Mouse (Mus musculus): ENCODE data around the gene Ly6g5b.

Ly6g5b gene

GRCm38 (mm10) chr17:35104754-35105153, 10.5 kb downstream of the Ly6g5b start:
- DNase-seq, result no peak

DNA sequence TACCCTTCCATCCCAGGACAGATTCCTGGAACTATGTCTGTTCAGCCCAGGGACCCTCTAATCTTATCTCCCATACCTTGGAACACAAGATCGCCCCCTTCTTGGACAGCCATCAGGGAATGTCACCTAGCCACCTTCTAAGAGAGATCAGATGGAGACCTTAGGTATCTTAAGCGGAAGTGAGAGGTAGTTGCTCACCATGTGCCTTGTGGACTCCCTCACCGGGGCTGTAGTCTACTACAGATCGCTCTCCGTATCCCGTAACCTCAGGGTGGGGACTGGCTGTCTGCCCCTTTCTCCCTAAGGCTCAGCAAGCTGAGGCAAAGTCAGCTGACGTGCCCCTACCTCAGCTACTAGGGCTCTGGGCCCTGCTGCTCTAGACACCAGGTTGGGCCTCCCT, 11.1 kb downstream of the Ly6g5b start:
- DNase-seq, result no peak

- DNase-seq, result no peak
These were observed 12.0 kb downstream of the Ly6g5b start for GRCm38 (mm10) chr17:35103221-35103690.

DNA sequence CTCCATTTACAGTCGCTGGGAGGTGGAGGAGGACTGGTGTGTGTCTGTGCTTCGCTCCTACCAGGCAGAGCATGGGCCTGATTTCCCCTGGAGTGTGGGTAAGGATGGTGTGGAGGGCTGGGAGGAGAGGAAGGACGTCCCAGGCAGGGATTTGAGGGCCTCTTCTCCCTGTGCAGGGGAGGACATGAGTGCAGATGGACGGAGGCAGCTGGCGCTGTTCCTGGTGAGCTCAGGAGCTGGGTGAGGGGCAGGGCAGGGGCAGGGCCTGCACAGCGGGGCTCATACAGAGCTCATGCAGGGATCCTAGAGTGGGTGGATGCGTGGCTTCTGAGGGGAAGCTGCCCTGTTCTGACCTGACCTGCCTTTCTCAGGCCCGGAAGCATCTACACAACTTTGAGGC, 12.9 kb downstream of the Ly6g5b start:
- no peak for DNase-seq

- DNase-seq, result no peak
These were observed 14.1 kb downstream of the Ly6g5b start for GRCm38 (mm10) chr17:35101161-35101560.

- no peak for DNase-seq
These were observed 14.9 kb downstream of the Ly6g5b start for GRCm38 (mm10) chr17:35100196-35100765.

DNA sequence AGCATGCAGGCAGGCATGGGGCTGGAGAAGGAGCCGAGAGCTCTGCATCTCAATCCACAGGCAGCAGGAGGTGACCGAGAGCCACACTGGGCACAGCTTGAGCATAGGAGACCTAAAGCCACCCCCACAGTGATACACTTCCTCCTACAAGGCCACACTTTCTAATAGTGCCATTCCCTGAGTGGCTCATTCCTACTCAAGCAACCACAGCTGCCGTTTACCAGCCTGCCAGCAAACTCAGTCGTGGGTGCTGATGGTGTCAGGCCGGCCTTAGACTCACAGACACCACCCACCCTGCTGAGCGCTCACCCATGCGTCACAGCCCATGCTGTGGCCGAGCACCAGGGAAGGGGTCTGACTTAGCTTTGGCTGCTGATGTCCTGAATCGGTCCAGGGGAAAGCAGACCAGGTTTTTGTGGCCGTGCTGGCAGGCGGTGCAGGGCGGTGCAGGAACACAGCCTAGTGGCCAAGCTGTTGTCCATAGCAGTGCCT, 18.0 kb downstream of the Ly6g5b start:
- DNase-seq, result peak in 1 of 2 experiments; percentile 23

DNA sequence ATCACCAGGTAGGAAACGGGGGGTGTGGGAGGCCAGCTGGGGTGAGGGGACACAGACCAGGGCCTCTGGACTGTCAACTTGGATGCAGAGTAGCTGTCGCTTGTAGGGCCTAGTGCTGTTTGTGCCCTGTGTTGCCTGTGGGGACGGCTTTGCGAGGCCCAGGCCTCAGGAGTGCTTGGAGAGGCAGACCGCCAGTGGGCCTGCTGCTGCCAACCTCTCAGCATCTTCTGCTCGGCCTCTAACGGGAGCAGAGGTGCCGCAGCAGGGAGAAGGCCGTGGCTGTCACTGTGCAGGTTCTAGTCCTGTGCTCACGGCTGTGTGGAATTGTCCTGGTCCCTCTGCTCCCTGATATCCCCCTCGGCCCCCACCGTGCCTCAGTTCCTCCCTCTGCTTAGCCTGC, 18.6 kb downstream of the Ly6g5b start:
- no peak for DNase-seq

- DNase-seq, result no peak
These were observed 20.5 kb downstream of the Ly6g5b start for GRCm38 (mm10) chr17:35094475-35095365.

- DNase-seq, result no peak
These were observed 22.6 kb downstream of the Ly6g5b start for GRCm38 (mm10) chr17:35092403-35093198.

- no peak for DNase-seq
These were observed 24.9 kb downstream of the Ly6g5b start for GRCm38 (mm10) chr17:35090166-35090932.

DNA sequence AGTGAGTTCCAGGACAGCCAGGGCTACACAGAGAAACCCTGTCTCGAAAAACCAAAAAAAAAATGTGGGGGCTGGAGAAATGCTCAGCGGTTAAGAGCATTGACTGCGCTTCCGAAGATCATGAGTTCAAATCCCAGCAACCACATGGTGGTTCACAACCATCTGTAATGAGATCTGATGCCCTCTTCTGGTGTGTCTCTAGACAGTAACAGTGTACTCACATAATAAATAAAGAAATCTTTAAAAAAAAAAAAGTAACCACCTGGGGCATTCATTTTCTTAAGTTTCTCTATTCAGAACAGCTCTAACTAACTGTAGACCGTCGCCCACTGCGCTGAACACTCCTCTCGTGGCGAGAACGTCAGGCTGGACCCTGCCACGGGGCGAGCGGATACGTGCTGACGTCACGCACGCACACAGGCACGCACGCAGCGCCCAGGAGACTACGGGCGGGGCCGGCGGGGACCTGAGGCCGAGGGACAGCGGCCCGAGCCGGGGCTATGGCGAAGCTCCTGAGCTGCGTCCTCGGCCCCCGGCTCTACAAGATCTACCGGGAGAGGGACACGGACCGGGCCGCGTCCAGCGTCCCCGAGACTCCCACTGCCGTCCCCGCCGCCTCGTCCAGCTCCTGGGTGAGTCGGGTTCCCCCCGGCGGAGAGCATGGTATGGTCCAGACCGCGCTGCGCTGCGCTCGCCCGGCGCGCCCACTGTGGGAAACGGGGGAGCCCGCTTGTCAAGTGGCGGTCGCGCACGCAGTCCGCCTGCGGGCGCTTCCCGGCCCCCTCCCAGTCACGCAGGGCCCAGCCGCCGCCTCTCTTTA, 26.2 kb downstream of the Ly6g5b start, which contains the start of gene Abhd16a:
TSS of gene Abhd16a (plus strand) at position 439 of the 820 bp plus-strand sequence.
- peak; percentile 93 to 96 for DNase-seq

DNA sequence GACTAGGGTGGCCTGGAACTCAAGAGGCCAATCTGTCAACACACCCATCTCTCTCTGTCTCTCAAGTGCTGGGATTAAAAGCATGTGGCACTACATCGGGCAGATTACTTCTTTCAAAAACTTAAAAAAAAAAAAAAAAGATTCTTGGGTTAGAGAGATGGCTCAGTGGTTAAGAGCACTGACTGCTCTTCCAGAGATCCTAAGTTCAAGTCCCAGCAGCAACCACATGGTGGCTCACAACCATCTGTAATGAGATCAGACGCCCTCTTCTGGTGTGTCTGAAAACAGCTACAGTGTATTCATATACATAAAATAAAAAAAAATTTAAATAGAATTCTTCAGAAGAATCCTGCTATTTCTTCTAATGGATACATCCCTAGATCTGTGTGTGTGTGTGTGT, 27.1 kb downstream of the Ly6g5b start:
- DNase-seq, result no peak

- no peak for DNase-seq
These were observed 29.9 kb downstream of the Ly6g5b start, which contains the start of gene Ly6g6f for GRCm38 (mm10) chr17:35085208-35085865. Gene Ly6g6f (minus strand): TSS chr17:35085610.

- no peak for DNase-seq
These were observed 31.2 kb downstream of the Ly6g5b start for GRCm38 (mm10) chr17:35083929-35084497.

DNA sequence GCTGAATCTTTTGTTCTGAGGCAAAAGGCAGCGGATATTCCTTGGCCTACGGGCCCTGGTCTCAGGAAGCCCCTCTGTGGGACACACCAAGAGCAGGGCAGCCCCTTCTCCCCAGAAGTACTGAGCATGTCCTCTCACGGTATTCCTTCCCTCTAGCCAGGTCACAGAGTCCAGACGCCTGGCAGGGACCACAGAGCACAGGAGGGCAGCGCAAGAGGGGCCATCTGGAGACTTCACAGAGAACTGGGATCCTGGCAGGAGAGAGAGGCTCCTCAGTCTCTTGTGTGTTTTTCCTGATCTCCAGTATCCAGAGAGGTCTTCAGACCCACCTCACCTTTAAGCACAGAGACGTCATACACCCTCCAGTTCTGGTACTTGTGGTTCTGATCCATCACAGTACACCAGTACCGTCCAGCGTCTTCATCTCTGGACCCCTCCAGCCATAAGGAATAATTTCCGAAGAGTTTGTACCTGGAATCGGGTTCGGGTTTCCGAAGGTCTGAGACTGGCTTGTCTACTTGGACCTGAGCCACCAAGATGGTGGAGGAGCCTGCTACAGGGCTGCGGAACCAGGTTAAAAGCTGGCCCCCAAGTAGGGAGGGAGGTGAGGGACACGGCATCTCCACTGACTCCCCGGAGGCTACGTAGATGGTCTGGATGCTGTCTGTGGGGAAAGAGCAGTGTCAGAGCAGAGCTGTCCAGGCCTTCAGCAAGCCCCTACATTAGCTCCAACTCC, 32.2 kb downstream of the Ly6g5b start:
- no peak for DNase-seq

GRCm38 (mm10) chr17:35080710-35081109, 34.5 kb downstream of the Ly6g5b start:
- no peak for DNase-seq

DNA sequence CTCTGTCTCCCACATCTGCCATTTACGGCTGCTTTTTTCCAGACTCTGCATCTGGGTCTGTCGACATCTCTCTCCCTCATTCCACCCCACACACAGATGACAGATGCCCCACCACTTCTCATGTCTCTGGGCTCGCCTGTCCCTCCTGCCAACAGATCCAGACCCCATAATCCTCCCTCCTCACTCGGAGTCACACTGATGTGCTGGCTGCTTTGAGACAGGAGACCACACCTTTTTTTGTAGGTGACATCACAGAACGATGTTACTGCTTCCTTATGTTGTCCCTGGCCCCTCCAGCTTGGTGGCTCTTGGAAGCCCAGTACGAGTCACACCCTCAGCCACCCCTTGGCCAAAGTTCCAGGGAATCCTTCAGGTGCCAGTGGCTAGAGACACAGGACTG, 35.0 kb downstream of the Ly6g5b start:
- DNase-seq, result no peak

DNA sequence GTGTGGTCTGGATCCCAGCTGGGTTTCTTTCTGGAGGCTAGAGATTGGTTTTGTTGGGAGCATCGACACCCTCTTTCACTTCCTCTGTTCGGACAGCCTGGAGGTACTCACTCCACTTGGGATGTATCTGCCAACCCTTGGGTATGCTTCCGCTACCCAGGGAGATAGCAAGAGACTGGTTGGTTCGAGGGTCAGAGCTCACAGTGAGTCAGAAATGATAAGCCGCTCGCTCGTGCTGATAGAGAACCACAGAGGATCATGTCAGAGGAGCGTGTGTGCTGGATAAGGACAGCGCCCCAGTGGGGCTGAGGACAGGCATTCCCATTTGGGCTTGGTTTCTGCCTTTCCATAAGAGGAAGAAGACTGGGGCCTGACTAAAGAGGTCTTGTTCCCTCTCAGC, 35.5 kb downstream of the Ly6g5b start:
- no peak for DNase-seq

GRCm38 (mm10) chr17:35077786-35078233, 37.4 kb downstream of the Ly6g5b start, which contains the start of gene Ly6g6d:
Gene Ly6g6d (minus strand): TSS chr17:35078065.
- no peak for DNase-seq

All from thymus, postnatal 36 days (tissue).